Mouse (Mus musculus) layer of hippocampus, adult 11-12 months (tissue): ENCODE data around the gene Gas2l2.

Experiments
- DNase-seq: peaks from one replicate; pipeline ENCODE4 v3.0.0; 2022; ENCODE audit warnings: low spot score

Gene Gas2l2

DNA sequence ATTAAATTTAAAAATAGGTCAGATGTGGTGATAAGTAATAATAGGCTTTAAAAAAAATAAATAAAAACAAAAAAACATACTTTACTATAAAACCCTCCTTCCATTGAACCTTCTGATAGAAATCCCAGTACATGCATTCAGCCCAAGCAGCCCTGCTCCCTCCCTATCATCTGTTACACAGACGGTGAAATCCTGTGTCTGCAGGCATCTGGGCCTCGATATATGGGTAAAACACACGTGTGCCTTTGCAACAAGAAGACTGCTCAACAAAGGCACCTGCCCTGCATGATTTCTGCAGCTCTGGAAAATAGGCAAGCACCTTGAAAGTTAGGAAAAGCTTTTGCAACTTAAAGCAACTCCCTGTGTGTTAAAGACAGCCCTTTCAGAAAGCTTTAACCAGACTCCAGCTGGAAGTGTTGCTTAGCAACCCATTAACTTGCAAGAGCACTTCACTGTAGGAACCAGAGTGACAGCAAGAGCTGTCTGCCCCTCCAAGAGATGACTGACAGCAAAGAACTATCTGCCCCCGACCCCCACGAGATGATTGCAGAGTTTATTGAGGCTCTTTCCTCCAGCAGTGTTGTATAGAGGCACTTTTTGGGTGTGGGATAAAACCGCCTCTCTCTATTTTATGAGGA is 34.3 kb downstream of the Gas2l2 start:
- DNase-seq = no peak

DNA sequence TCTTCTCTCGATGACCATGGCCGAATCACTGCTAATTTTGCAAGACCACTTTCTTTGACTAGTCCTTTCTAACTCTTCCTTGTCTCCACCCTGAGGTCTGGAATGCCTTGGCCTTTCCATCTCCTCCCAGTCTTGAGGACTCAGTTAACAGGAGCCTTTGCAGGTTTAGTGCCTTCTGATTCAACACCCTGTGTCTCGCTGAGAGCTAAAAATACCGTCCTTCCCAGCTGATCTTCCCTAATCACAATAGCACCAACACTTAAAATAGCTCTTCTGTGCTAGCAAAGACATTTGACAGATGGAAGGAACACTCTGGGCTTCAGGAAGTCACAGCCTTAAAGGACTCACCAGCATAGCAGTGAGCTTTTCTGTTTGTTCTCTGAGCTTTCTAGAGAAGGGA is 36.2 kb downstream of the Gas2l2 start:
- no peak for DNase-seq

DNA sequence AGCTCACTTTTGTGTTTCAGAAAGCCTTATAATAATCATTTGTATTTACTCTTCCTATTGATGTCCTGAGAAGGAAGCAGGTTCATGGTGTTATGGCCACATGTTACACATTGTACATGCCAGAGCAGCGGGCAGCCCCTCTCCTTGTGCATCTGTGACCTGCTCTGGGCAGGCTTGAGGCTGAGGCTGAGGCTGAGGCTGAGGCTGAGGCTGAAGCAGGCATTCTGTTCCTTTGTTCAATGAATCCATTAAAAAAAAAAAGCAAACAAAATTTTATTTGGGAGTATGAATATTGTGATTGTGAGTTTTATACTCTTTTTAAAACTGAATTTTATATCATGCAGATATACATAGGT is 45.7 kb downstream of the Gas2l2 start:
- DNase-seq = no peak

DNA sequence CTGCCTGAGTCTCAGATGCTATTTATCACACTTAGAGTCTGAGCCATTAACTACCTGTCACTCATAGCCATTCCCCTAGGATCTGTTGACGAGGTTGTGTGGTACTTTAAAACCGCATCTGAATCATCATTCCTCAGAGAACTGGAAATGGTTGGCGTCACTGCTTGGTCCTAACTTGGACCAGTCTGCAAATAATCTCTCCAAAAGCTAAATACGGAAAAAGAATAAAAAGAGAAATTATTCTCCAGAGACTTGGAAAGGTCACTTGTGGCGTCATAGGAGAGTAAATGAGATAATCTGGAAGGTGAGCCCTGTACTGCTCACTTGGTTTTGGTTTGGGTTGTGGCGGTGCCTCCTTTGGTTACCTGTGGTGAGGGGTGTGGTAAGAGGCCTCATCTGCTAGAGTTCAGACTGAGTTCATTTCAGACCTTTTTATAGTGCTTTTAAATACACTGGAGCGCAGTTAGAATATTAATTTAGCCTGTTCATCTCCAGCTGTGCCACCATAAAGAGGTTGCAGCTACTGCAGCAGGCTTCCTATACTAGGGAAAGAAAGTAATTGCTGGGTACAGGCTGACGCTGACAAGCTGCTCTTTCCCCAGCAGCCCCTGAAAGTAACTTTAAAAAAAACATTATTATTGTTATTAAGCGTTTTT is 46.3 kb downstream of the Gas2l2 start:
- DNase-seq = no peak

DNA sequence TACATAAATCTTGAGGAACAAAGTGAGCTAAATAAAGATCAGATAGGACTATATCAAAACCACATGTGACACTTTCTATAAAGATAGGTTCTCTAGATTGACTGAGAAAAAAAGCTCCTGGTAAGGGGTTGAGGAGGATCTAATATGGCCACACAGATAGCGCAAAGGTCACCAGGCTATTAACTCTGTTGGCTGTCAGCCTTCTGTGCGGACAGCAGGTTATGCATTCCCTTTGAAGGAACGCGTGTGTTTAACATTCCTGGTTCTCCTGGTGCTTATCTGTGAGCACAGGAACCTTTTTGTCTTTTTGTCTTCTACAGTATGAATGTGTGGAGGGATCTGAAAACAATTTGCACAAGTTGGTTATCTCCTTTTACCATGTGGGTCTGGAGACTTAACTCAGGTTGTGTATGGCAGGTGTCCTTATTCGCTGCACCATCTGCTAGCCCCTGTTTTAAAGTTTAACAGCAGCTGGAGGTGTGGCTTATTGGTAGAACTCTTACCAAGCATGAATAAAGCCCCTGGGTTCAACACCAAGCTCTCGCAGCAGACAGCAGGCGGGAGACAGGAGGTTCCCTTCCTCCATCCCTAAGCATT is 49.4 kb downstream of the Gas2l2 start:
- no peak for DNase-seq
